Mouse (Mus musculus) lung, adult 2 months (tissue): ENCODE measurements around the gene Ccdc88c.

Source experiments
- CTCF ChIP-seq: fragments of 200-500 bp; IDR thresholded peaks from 2 replicates; pipeline ENCODE4 v1.5.1; 2011; ENCODE audit warnings: mild to moderate bottlenecking, low read length, control low read depth; ENCODE audit not compliant: insufficient read depth
- POLR2A ChIP-seq: fragments of 200-500 bp; IDR thresholded peaks from 2 replicates; pipeline ENCODE4 v1.6.1; 2011; ENCODE audit warnings: low read depth, mild to moderate bottlenecking, control low read depth, low read length, borderline replicate concordance; ENCODE audit errors: extremely low read depth

- TF ChIP-seq CTCF = no peak
- no peak for TF ChIP-seq POLR2A
Measured at GRCm38 (mm10) chr12:100998564-100998962, 30.3 kb downstream of the Ccdc88c start.
